Mouse (Mus musculus): Measurements from ENCODE around the gene Drap1.
"Not testable (repeated sequence)": the region's sequence is repeated elsewhere in the genome, so short reads cannot be mapped to it uniquely, and the experiment has no call there.

Drap1 gene

DNA sequence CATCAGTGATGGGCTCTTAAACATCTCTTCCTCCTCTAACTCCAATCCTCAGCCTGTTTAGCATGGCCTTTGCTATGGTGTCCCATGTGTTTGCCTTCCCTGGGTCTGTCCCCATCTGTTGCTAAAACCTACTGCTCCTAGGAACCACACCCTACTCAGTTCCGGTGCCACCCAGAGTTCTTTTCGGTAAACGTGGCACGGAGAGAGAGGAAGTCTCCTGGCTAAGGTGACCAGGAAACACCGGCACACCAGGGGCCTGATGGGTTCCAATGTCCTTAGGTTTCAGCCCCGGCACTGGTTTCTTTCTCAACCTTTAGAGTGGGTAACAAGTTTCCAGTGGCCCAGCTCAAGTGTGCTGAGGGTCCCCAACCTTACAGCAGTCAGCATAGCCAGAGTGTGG, 4.2 kb downstream of the Drap1 start:
- no peak for DNase-seq (ENCODE audit: low read depth, low spot score)

DNA sequence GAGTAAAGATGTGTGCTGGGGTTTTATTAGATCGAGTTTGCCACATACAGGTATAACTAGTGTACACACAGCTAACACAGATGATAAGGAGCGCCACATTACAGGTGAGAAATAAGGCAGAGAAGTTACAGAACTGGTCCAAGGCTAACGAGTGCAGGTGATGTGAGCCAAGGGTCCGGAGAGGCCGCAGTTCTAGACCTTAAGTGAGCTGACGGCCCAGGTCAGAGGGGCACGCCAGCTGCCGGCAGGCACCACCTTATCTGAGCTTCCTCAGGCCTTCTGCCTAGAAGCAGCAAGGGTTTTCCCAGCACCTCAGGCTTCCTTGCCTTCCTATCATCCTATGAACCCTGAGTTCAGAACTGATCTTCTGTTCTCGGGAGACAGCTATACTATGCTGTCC, 5.1 kb downstream of the Drap1 start:
- DNase-seq (ENCODE audit: low read depth, low spot score): no peak

DNA sequence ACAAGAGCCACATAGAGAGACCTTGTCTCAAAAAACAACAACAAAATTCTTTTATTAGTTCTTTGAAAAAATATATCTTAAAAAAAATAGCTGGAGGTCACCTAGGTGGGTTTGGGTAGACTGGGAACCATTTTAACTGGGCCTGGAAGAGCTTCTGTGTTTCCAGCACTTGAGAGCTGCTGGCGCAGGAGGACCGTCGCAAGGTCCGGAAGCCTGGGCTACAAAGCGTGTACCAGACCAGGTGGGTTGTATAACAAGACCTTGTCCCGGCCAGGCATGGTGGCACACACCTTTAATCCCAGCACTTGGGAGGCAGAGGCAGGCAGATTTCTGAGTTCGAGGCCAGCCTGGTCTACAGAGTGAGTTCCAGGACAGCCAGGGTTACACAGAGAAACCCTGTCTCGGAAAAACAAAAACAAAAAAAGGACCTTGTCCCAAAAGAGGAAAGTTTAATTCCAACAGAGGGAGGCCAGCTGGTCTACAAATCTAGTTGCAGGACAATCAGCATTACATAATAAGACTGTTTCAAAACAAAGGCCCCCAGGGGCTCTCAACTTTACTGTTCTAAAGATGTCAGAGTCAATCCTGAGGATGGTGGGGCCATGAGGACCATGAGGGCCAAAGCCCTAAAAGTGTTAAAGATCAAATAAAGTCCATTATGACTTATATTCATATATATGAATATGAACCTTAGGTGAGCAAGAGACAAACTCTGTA, 5.9 kb downstream of the Drap1 start:
- DNase-seq (ENCODE audit: low read depth, low spot score): no peak

DNA sequence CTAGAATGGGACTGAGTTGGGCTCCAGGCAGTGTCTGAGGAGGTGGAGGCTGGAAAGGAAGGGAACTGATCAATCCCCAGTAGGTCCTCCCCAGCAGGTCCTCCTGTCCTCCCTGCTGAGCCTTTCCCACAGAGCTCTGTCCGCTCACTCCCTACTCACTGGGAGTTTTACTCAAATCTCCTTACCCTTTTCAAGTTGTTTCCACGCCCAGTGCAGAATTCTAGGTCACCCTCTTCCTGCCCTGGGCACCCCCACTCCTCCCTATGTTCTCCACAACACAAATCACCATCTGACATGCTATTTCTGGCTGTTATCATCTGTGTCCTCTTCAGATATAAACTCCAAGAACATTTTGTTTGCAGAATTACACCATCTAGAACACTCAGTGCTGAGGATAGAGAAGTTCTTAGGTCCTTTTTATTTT, 10.2 kb downstream of the Drap1 start:
- DNase-seq (ENCODE audit: low read depth, low spot score): no peak

DNA sequence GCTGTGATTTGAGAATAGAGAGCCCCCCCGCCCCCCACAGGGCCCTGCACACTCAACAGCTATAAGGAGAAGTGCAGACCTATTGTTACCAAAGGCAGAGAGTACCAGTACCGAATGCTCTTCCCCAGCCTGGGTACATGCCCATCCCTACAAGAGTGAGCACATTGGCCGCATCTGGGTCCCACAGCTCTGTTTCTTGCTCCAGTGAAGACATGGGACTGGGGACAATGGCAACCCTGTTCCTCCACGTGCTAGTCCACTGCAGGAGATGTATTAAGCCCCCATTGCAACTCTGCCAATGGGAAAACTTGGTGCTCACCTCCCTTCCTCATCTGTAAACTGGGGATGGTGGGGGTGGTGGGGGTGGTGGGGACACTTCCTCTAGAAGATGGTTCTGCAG, 10.9 kb downstream of the Drap1 start:
- DNase-seq (ENCODE audit: low read depth, low spot score): no peak

DNA sequence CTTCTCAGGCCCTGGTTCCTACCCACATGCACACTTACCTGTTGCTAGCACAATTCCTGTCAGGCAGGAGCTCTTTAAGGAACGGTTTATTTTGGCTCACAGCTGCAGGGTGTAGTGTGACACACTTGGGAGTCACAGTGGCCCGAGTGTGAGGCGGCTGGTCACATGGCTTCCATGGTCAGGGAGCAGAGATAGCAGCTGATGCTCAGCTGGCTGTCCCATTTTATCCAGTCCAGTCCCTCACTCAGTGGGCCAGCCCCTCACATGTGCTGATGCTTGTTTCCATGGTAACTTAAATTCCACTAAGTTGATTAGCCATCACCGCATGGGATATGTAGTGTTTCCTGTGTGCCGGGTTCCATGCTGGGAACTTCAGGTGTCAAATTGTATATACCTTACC, 12.8 kb downstream of the Drap1 start:
- no peak for DNase-seq (ENCODE audit: low read depth, low spot score)

DNA sequence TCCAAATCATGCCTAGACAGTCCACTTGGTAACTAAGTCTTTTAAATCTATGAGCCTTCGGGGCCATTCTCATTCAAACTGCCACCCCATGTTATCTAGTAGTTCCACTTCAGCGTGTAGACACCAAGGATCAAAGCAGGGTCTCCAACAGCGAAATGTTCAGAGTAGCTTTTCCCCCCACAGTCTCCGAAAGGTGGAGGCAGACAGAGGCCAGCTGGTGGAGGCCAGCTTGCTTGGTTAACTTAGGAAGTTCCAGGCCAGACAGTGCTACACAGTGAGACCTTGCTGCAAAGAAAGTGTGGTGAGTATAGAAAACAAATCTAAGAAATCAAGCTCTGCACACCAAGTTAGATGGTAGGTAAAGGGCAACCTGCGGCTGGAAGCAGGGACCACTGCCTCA, 14.1 kb downstream of the Drap1 start:
- DNase-seq (ENCODE audit: low read depth, low spot score): no peak

DNA sequence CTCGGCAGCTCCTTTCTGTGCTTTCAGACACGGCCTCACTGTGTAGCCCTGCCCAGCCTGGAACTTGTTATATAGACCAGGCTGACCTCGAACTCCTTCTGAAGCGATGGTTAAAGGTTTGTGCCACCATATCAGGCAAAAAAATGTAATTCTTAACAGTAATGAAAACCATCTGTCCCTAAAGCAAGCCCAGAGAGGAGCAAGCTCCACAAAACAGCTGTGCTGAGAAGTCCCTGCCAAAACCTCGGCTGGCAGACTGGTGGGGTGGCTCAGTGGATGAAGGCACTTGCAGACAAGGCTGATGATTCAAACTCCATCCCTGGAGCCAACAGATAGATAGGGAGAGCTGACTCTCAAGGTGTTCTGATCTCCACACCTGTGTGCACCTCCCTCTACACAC, 15.7 kb downstream of the Drap1 start:
- no peak for DNase-seq (ENCODE audit: low read depth, low spot score)

DNA sequence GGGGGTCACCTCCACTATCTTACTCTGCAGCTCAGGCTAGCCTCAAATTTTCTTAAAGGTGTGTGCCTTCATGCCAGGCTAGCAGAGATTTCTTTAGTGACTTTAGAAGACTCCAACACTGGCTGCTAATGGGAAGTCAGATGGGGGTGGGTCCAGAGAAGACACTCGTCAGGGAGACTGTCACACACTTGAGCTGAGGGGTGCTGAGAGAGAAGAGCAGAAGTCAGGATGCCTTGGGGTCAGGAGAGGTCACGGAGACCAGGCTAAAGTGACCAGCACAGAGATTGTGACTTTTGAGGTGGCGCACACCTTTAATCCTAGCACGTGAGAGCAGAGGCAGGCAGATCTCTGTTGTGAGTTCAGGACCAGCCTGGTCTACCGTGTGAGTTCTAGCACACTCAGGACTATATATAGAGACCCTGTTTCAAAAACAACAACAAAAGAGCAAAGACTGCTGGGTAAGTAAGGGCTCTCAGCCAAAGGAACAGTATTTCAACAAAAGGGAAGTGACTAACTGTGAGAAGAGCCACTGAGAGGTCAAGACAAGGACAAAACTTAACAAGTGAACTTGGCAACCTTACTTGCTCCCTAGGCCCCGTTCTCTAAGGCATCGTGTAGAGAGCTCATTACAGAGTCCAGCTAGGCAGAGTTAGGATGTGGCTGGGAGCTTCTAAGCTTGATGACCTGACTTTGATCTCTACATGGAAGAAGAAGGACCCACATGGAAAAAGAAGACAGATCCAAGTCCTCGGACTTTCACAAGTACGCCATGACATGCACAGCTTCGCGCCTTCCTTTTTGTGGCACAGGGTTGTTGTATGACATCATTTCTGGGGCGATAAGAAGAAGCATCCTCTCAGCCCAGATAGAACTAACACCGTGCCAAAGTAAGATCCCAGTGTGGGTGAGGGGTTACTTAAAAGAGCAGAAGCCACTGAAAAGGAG, 16.4 kb downstream of the Drap1 start:
- no peak for DNase-seq (ENCODE audit: low read depth, low spot score)

DNA sequence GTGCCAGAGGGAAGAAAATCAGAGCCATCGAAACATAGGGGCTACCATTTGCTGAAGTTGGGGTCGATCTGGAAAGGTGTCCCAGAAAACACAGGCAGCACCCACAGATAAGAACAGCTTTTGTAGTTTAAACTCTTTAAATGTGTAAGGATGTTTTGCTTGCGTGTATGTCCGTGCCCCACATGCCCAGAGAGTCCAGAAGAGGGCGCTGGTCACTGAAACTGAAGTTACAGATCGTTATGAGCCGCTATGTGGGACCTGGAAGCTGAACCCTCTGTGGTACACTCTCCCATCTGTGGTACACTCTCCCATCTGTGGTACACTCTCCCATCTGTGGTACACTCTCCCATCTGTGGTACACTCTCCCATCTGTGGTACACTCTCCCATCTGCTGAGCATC, 17.6 kb downstream of the Drap1 start:
- no peak for DNase-seq (ENCODE audit: low read depth, low spot score)

DNA sequence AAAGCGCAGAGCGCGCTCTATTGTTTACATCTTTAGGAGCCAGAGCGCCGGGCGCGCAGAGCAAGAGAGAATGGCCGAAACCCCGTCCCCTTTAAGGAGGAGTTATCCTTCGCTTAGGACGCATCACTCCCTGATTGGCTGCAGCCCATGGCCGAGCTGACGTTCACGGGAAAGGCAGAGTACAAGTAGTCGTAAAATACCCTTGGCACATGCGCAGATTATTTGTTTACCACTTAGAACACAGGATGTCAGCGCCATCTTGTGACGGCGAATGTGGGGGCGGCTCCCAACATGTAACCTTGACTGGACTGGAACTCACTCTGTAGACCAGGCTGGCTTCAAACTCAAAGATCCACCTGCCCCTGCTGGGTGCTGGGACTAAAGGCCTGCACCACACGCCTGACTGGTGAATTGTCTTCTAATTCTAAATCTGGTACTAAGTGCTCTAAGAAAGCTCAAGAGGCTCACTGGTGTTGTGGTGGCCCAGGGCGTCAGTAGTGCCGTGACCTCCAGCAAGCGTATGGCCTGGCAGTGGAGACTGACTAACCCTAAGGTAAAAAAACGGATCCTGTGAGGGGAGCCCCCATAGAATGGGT, 18.1 kb downstream of the Drap1 start:
- not testable (repeated sequence) for DNase-seq (ENCODE audit: low read depth, low spot score)

DNA sequence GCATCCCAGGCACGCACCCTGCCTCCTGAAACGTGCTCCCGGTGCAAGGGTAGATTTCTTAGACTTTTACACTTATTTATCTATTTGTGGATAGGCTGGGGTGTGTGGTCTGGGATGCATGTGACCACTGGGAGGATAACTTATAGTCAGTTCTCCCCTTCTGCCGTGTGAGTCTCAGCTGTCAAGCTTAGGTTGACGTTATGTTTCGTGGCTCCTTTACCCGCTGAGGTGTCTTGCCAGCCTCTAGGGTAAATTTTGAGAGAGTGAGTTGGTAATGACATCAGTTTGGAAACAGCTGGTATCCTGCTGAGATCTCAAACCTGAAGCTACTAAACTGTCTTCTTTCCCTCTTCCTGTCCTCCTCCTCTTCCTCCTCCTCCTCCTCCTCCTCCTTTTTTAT, 18.9 kb downstream of the Drap1 start:
- no peak for DNase-seq (ENCODE audit: low read depth, low spot score)

DNA sequence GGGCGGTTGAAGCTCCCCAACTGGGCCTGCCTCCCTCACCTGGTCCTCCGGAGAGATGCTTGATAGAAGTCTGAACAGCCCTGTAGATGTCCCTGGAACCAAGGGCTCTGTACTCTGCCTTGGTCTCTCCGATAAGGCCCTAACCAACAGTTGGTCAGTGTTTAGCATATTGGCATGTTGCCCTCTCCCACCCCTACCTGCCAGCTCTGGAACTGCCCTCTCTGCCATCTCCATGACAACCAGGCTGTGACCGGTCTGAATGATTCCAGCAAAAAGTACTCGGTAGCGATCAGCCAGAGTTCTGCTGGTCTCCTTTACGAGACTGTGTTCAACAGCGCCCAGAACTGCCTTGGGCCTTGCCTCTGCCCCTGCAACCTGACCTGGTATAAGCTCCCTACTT, 22.5 kb downstream of the Drap1 start, which contains the start of gene Tsga10ip:
Gene Tsga10ip (minus strand): TSS at position 234 of the 400 bp plus-strand sequence.
- DNase-seq (ENCODE audit: low read depth, low spot score): no peak

DNA sequence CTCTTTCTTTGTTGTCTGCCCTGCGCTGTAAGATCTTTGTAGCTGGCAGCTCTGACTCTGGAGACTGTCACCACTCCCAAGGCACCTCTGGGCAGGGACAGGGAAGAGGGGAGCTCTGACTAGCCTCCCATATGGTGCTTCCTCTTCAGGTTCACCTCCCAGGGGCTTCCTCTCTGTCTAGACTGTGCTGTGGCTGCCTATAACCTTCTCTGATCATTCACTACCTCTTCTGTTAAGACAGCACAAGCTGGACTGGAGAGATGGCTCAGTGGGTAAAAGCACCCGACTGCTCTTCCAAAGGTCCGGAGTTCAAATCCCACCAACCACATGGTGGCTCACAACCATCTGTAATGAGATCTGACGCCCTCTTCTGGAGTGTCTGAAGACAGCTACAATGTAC, 23.7 kb downstream of the Drap1 start:
- DNase-seq (ENCODE audit: low read depth, low spot score): not testable (repeated sequence)

DNA sequence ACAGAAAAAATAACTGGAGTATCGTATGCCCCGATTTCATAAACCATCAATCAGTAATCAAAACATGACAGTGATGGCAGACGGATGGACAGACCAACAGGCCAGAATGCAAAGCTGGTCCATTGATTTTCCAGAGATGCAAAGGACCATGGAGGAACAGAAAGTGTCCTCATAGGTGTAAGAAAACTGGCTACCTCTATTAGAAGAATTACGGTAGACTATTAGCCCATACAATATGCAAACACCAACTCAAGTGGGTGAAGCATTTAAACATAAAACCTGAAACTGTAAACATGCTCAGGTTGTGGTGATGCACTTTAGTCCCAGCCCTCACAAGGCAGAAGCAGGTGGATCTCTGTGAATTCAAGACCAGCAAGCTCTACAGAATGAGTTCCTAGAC, 29.4 kb downstream of the Drap1 start:
- DNase-seq (ENCODE audit: low read depth, low spot score): no peak

DNA sequence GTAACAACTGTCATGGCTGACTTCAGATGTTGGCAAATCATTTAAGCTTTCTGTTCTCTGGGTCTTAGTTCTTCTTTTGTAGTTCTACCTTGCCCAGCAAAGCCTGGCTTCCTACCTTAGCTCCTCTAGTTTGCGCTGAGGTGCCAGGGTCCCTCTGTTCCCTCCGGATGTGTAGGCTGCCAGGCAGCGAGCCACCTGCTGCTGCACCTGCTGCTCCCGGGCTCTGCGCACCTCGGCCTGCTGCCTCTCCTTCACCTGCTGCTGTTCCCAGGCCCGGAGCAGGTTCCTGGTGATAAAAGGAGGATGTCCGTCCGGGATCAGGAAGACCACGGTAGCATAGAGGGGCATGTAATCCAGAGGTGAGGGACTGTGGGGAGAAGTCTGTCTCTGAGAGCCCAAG, 30.6 kb downstream of the Drap1 start:
- no peak for DNase-seq (ENCODE audit: low read depth, low spot score)

DNA sequence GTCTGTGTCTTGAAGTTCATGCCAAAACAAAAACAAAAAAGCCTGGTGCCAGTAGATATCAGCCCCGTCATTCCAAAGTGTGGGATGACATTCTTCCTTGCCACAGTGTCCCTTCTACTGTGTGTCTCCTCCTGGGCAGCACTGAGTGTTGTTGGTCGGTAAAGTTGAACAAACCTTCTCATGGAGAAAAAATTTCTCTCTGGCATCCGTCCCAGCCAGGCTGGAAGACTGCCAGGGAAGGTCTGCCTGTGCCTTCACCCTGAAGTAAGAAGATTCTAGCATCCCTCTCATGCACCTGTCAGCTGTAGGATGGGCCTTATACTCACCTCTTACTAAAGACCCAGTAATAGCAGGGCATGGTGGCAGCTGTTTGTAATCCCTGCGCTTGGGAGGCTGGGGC, 31.9 kb downstream of the Drap1 start:
- DNase-seq (ENCODE audit: low read depth, low spot score): no peak

DNA sequence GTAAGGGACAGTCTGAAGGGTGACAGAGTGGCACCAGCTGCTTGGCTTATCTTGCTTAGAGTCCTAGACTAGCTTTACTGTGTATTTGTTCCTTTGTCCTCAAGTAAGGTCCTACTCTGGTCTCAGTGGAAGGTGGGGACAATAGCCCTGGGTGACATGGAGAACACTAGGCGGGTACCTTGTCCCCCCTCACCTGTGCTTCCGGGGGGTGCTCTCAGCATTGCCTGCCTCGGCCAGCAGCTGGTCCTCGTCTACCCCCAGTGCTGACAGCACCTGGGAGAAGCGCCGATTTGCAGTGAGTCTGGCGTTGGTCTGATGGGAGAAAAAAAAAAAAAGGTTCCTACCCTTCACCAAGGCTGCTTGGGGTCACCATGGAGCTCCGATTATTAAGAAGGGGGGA, 34.4 kb downstream of the Drap1 start:
- no peak for DNase-seq (ENCODE audit: low read depth, low spot score)

DNA sequence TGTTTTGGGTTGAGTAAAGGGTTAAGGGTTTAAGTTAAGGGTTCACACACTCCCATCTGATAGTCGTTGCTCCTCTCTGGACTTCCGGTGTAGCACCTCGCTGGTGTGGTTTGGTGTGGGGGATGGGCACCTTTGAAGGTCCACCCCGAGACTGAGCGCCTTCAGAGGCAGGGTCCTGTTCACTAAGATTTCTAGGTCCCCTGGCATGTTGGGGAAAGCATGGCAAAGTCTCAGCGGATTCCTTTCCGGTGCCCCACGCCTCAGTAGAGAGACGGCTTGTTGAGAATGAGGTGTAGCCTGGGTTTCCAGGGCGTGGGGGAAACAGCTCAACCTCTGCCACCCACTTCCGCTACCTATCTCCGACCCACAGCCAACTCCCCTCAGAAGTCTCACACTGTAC, 35.1 kb downstream of the Drap1 start:
- no peak for DNase-seq (ENCODE audit: low read depth, low spot score)

DNA sequence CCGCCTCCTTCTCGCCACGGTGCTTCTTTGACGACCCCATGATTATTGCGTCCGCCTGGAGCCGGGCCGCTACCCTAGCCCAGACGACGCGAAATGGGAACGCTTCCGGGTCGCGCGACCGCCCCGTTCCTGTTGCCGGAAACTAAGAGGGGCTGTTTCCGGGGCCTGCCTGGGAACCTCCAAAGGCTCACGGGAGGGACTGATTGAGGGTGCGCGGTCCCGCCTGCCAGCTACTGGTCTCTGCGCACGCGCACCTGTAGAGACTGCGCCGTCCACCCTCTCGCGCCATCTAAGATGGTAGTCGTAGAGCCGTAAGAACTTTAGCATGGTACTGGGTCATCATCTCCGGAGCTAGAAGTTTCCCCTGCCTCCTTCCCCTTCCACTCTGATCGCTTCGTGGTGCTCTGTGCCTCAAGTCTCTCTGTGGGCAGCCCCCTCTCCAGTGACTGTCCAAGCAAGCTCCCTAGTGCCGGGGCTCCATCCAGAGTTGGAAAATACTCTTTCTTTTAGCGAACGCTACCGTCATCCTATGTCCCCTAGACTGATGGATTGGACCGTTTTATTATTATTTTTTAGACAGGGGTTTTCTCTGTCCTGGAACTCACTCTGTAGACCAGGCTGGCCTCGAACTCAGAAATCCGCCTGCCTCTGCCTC, 36.1 kb downstream of the Drap1 start, which contains the start of gene Sart1:
Gene Sart1 (minus strand): TSS at position 116 of the 655 bp plus-strand sequence.
- DNase-seq (ENCODE audit: low read depth, low spot score): peak; percentile 86

DNA sequence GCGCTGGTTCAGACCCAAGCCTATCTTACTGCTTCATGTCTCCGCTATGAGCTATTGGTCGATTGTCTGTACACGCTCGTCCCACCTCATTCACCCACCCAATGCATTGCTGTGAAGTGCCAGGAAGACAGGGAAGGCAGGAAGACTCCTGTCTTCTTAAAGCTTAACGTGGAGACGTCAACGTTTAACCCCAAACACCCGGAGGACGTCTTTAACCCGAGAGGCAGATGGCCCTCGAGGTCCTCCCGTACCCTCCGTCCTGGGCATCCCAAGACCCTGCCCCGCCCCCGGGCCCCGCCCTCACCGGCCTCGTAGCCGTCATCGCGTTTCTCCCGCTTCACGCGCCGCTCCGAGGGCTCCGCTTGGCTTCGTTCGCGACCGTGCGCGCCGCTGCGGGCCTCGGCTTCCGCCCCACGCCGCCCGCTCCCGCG, 36.8 kb downstream of the Drap1 start:
- no peak for DNase-seq (ENCODE audit: low read depth, low spot score)

DNA sequence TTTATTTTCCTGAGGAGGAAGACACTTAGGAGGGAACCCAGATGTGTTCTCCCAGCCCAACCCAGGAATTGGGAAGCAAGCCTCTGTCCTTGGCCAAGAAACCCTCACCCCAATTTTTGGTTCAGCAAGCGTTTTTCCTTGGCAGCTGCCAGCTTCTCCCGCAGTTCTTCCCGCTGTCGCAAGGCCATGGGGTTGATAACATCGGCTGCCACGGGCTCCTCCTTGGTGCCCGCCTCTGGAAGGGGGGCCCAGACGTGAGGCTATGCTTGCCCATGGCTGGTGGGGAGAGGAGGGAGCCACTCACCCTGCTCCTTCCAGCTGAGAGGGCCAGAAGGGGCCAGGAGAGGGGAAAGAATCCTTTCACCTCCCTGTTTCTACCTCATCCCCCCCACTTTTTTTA, 40.1 kb downstream of the Drap1 start:
- no peak for DNase-seq (ENCODE audit: low read depth, low spot score)
